Mouse (Mus musculus): ENCODE data around the gene Hist1h4h.

The Hist1h4h gene

GRCm38 (mm10) chr13:23576906-23577639, 46.2 kb downstream of the Hist1h4h start:
- DNase-seq, result no peak

GRCm38 (mm10) chr13:23577835-23578234, 47.0 kb downstream of the Hist1h4h start:
- DNase-seq, result no peak
